Mouse (Mus musculus) heart, adult 10 weeks (tissue): ENCODE measurements around the gene Fam117a. TPM values are rescaled to one million over a fixed set of nuclear protein-coding genes. Genes with fewer than 3 reads are reported as not detected.

Source experiments
- polyA plus RNA-seq: library from polyadenylated mRNA; stranded (reverse); fragments of 350-450 nt; fragmentation: Illumina TruSeq; extraction: RNeasy Lipid Tissue Mini Kit (QIAGEN cat#74804); gene quantifications from one replicate; pipeline ENCODE4 v1.2.3, GENCODE M21; 2014; ENCODE audit warnings: low read depth, low replicate concordance

The Fam117a gene
- 7.1 TPM for polyA plus RNA-seq

DNA sequence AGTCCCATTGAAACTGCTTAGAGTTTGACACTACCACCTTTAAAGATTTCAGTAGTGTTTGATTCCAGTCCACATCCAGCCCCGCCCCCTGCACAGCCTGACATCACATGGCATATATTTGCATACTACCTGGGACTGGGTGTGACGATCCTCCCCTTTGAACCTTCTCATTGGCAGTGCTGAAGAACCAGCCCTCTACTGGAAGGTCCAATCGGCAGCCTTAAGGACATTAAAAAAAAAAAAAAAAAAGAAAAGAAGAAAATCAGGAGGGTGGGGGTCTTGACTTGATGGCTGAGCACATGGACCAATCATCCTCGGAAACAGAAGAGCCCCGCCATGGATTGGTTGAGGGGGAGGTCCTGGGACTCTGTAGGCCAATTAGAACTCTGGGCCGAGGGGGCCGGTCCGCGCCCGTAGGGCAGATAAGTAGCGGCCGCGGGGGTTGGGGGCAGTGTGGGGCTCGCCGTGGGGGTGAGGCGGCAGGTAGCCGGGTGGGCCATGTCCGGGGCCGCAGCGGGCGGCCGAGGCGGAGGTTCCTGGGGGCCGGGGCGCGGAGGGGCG lies at the start of gene Fam117a:
Gene Fam117a, plus strand, starts transcription at position 451 of the 561 bp plus-strand sequence.

DNA sequence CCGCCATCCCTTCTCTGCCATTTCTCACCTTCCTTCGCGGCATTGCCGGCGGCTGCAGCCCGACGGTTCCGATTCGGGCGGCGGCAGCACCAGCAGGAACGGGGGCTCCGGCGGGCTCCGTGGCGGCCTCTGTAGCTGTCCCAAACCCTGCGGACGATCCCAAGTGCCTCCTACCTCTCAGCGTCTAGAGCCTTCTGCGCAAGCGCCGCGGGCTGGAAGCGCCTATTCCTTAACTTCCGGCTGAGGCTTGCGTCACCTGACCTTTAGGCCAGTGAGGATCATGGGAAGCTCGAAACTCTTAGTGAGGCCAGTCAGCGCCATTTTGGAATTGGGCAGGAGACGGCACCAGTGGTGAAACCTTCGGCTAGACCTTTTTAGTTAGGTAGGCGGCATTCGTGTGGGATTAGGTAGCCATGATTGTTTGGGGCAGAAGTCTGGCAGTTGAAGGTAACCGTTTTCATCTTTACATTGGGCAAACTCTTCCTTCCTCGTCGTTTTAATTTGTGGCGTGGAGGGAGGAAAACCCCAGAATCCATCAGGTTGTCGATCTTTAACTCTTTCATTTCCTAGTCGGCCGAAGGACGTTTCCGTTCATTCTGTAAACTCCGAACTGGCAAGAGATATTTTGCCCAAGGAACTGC lies 26.7 kb upstream of the Fam117a start, which contains the start of gene Kat7:
Gene Kat7, minus strand, starts transcription at position 240 of the 641 bp plus-strand sequence.

DNA sequence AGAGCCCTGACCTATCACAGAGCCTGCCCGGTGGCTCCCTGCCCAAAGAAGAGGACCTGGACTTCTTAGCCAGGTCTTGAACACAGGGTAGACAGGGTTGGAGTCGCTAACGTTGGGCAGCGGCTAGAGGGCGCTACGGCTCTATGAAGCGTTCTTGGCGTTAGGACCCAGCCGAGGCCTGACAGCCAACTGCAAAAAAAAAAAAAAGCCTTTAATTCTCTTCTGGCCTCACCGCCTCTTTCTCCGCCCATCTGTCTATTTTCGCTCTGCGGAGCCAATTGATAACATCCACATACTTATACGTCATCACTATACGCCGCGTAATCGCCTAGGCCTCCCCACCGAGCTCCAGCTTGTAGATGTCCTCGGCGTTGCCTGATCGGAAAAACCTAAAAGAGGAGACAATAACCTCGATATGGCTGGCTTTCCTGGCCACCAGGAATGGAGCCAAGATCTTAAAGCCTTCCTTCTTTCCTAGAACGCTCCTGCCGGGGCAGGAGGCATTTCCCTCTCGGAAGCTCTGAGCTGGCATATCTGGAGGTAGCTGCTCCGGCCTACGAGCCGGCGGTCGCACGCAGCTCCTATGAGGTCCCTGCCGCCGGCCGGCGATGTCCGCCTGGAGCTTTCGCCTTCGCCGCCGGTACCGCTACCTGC lies 47.6 kb downstream of the Fam117a start, which contains the start of gene Slc35b1:
Gene Slc35b1, plus strand, starts transcription at position 374 of the 654 bp plus-strand sequence.

DNA sequence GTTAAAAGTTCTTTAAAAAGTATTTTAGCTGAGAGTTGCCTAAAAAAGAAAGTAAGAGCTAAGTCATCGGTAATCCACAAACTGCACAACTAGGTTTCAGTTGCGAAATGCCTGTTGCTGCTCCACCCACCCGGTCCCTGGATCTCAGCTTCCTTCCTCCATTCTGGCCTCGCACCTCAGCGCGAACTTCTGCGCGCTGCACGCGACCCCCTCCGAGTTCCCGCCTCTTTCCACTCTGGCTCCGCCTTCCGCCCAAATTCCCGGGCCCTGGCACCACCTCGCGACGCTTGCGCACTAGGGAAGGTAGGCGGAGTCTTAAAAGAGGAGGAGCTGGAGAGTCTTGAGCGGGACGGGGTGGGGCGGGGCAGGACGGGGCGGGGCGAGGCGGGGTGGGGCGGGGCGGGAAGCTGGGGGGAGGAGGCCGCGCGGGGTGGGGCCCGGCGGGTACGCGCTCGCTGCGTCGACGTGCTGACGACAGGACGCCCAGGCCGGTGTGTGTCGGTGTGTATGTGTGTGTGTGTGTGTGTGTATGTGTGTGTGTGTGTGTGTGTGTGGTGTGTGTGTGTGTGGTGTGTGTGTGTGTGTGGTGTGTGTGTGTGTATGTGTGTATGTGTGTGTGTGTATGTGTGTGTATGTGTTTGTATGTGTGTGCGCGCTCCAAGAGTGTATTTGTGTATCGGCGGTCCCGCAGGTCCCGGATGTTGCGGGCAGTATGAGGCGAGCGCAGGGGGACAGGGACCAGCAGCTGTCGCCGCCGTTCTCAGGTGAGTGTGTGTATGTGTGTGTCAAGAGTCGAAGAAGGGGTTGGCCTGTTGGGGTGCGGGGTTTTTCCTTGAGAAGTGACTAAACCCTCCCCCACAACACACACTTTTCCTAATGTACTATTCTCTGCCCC lies 77.1 kb downstream of the Fam117a start, which contains the start of gene Spop:
Gene Spop, plus strand, starts transcription at position 440 of the 895 bp plus-strand sequence.

Other genes with a start within 250 kb of the Fam117a start
- not detected for gene Dlx3, start 216.9 kb upstream of the Fam117a start, polyA plus RNA-seq
- gene Dlx4, start 190.8 kb upstream of the Fam117a start, polyA plus RNA-seq = not detected
- gene Tac4, start 75.5 kb upstream of the Fam117a start, polyA plus RNA-seq = not detected
- gene Kat7, start 26.8 kb upstream of the Fam117a start, polyA plus RNA-seq = 25.1 TPM
- 41.7 TPM for gene Slc35b1, start 47.7 kb downstream of the Fam117a start, polyA plus RNA-seq
- gene Spop, start 77.1 kb downstream of the Fam117a start, polyA plus RNA-seq = 135 TPM
- gene Nxph3, start 177.6 kb downstream of the Fam117a start, polyA plus RNA-seq = 0.21 TPM